Mouse (Mus musculus): Measurements from ENCODE around the gene Patl1. TPM values are rescaled to one million over a fixed set of nuclear protein-coding genes. Genes with fewer than 3 reads are reported as not detected.
"Not testable (repeated sequence)": the region's sequence is repeated elsewhere in the genome, so short reads cannot be mapped to it uniquely, and the experiment has no call there.

Gene Patl1
- polyA plus RNA-seq, 1 experiment from 2014 or later = 6.1 TPM

DNA sequence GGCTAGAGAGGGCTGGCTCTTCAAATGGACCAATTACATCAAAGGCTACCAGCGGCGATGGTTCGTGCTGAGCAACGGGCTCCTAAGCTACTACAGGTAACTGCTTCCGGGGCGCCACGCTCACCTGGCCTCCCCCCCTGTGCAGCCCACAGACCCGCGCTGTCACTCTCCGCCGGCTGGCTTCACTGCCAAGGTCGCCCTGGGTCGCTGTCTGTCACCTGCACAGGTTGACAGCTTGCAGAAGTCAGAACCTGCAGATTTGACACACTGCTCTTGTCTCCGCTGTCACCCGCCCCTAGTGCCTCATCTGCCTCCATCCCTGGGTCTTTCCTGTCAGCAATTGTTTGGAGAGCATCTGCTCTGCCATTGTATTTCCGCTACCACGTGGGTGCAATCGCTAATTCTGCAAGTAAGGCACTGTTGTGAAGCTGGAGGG lies 54.0 kb downstream of the Patl1 start:
- H3K4me2 ChIP-seq = peak overlapping the region; percentile 91

GRCm38 (mm10) chr19:11969155-11970050 lies 57.2 kb downstream of the Patl1 start:
- Histone ChIP-seq H3K27ac (replicated peaks) (no peak overlapping the region), H3K4me3 (replicated peaks) (no peak overlapping the region), H3K36me3 (replicated peaks) (peaks cover 55% of the 10 kb centered on the region), H3K9me3 (replicated peaks) (no peaks in the 10 kb centered on the region), H3K27me3 (no peaks in the 10 kb centered on the region), H3K4me2 (no peak overlapping the region), H3K4me1 (replicated peaks) (peaks cover 56% of the 10 kb centered on the region), H3K9ac (no peak overlapping the region)
- ATAC-seq (ENCODE audit: insufficient read depth) = no peak
- 73% methylated on average over 9 of the region's 9 CpGs for WGBS (ENCODE audit: insufficient replicate concordance)

More for the DNA sequence above, 54.0 kb downstream of the Patl1 start:
- H3K9ac ChIP-seq = peak overlapping the region; percentile 77
- H3K27me3 ChIP-seq = no peaks in the 10 kb centered on the region
- H3K4me3 ChIP-seq (replicated peaks) = peak overlapping the region; percentile 78
- peaks cover 31% of the 10 kb centered on the region for H3K4me1 ChIP-seq (replicated peaks)
- under 1% methylated on average over 18 of the region's 18 CpGs for WGBS (ENCODE audit: insufficient replicate concordance)
- H3K9me3 ChIP-seq (replicated peaks) = no peaks in the 10 kb centered on the region
- no peak for ATAC-seq (ENCODE audit: insufficient read depth)
- H3K27ac ChIP-seq (replicated peaks) = peak overlapping the region; percentile 89
- H3K36me3 ChIP-seq (replicated peaks) = peaks cover 24% of the 10 kb centered on the region

DNA sequence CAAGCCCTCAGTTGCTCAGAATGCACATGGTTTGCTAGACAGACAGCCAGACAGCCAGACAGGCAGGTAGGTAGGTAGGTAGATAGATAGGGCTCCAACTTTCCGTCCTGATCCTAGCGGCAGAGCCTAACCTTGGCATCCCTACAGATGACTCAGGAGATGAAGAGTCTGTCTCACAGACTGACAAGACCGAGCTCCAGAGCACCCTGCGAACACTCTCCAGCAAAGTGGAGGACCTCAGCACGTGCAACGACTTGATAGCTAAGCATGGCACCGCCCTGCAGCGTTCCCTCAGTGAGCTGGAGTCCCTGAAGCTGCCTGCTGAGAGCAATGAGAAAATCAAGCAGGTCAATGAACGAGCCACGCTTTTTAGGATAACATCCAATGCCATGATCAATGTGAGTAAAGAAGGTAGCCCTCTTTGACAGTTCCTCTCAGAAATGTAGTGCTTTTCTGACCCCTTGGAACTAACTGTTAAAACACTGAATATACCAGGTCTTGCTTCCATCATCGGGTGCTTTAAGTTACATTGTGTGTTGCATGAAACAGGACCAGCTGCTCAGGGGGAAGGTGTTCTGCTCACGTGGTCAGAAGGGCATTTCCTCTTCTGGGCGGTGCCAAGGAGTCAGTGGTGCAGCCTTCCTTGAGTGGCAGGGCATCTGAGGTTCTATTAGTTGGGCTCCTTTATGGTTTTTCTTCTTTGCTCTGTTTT lies 61.5 kb downstream of the Patl1 start:
- Histone ChIP-seq H3K4me3 (replicated peaks) (no peak overlapping the region), H3K4me2 (no peak overlapping the region), H3K27ac (replicated peaks) (peak overlapping the region; percentile 54; the same call in 1 of the 2 replicates), H3K9ac (no peak overlapping the region), H3K9me3 (replicated peaks) (no peaks in the 10 kb centered on the region), H3K36me3 (replicated peaks) (peaks cover 93% of the 10 kb centered on the region), H3K4me1 (replicated peaks) (peaks cover 57% of the 10 kb centered on the region), H3K27me3 (no peaks in the 10 kb centered on the region)
- WGBS (ENCODE audit: insufficient replicate concordance) = 52% methylated on average over 13 of the region's 13 CpGs
- ATAC-seq (ENCODE audit: insufficient read depth) = peak; percentile 82

DNA sequence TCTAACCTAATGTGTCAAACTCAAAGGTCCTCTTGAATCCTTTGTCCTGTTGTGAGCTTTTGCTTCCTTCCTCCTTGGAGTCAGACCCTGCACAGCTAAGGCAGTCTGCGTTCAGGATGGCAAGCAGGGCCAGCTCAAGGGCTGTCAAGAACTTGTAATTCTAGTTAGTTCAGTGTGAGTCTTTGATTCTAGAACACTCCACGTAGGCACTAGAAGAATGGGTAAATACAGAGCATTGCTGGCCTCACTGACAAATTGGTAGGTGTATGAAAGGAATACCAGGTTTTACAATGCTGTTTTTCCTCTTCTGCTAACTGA lies 62.0 kb downstream of the Patl1 start:
- ATAC-seq (ENCODE audit: insufficient read depth) = no peak
- no peaks in the 10 kb centered on the region for H3K27me3 ChIP-seq
- no peak overlapping the region for H3K4me2 ChIP-seq
- 84% methylated on average over 2 of the region's 2 CpGs for WGBS (ENCODE audit: insufficient replicate concordance)
- H3K4me3 ChIP-seq (replicated peaks) = no peak overlapping the region
- 0 out of 2 replicates have a peak overlapping the region, but pooled peaks have one; percentile 8 for H3K27ac ChIP-seq (replicated peaks)
- H3K9me3 ChIP-seq (replicated peaks) = no peaks in the 10 kb centered on the region
- H3K36me3 ChIP-seq (replicated peaks) = peaks cover 93% of the 10 kb centered on the region
- peaks cover 53% of the 10 kb centered on the region for H3K4me1 ChIP-seq (replicated peaks)
- no peak overlapping the region for H3K9ac ChIP-seq

DNA sequence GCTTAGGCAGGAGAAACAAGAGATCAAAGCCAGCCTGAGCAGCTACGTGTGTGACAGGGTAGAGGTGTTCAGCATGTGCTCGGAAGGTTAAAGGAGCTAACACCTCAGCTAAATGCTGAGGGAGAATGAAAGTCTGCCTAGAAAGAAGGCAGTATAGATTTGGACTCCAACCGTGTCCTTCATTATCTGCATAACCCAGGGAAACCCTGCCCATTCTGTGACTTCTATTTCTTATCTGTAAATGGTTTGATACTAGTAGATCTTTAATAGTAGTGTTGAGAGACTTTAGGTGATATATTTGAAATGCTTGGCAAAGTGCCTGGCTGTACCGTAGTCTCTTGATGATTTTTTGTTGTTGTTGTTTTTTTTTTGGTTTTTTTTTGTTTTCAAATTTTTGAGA lies 63.5 kb downstream of the Patl1 start:
- no peak overlapping the region; the same call in 1 of the 2 replicates for H3K9ac ChIP-seq
- 0 out of 2 replicates have a peak overlapping the region, but pooled peaks have one; percentile 2 for H3K4me2 ChIP-seq
- H3K4me3 ChIP-seq (replicated peaks) = no peak overlapping the region
- no peaks in the 10 kb centered on the region for H3K27me3 ChIP-seq
- peaks cover 99% of the 10 kb centered on the region for H3K36me3 ChIP-seq (replicated peaks)
- peaks cover 46% of the 10 kb centered on the region for H3K4me1 ChIP-seq (replicated peaks)
- ATAC-seq (ENCODE audit: insufficient read depth) = peak; percentile 45; the same call in 1 of the 2 replicates
- 35% methylated on average over 4 of the region's 4 CpGs for WGBS (ENCODE audit: insufficient replicate concordance)
- H3K27ac ChIP-seq (replicated peaks) = 0 out of 2 replicates have a peak overlapping the region, but pooled peaks have one; percentile 22
- no peaks in the 10 kb centered on the region for H3K9me3 ChIP-seq (replicated peaks)

DNA sequence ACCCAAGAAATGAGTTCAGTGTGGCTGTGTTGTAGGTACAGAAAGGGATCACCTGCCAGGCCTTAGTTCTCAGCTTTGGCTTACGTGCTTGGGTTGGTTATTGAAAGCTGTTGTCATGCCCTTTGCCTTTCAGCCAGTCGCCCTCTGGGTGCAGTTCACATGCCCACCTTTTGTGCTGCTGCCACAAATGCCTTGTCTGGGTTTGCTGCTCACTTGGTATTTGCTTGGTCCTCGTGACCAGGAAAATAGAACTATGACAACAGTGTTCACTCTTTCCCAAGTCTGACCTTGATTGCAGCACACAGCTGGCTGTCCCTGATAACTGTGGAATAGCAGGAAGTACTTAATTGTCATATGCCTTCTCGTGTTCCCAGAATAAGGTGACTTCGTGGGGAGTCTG lies 65.2 kb downstream of the Patl1 start:
- WGBS (ENCODE audit: insufficient replicate concordance) = 67% methylated on average over 5 of the region's 5 CpGs
- Histone ChIP-seq H3K4me3 (replicated peaks) (no peak overlapping the region), H3K27ac (replicated peaks) (no peak overlapping the region), H3K36me3 (replicated peaks) (peaks cover 97% of the 10 kb centered on the region), H3K27me3 (no peaks in the 10 kb centered on the region), H3K9ac (no peak overlapping the region), H3K4me2 (no peak overlapping the region), H3K4me1 (replicated peaks) (peaks cover 41% of the 10 kb centered on the region), H3K9me3 (replicated peaks) (no peaks in the 10 kb centered on the region)
- ATAC-seq (ENCODE audit: insufficient read depth) = no peak

GRCm38 (mm10) chr19:11980471-11980870 lies 68.3 kb downstream of the Patl1 start:
- 73% methylated on average over 4 of the region's 4 CpGs for WGBS (ENCODE audit: insufficient replicate concordance)
- Histone ChIP-seq H3K27ac (replicated peaks) (no peak overlapping the region), H3K9ac (no peak overlapping the region), H3K4me2 (no peak overlapping the region), H3K9me3 (replicated peaks) (no peaks in the 10 kb centered on the region), H3K36me3 (replicated peaks) (peaks cover 94% of the 10 kb centered on the region), H3K4me1 (replicated peaks) (peaks cover 11% of the 10 kb centered on the region), H3K27me3 (no peaks in the 10 kb centered on the region), H3K4me3 (replicated peaks) (no peak overlapping the region)
- ATAC-seq (ENCODE audit: insufficient read depth) = no peak

DNA sequence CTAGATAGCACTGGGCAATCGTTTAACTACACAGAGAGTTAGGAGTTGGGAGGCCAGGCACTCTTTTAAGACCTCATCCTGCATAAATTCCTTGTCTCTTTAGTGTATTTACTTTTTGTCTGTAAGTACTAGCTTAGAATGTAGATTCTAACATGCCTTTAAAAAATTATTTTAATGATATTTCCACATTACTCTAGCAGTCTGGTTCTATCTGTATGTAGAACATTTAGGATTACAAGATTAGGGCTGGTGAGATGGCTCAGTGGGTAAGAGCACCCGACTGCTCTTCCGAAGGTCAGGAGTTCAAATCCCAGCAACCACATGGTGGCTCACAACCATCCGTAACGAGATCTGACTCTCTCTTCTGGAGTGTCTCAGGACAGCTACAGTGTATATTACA lies 72.4 kb downstream of the Patl1 start:
- not testable (repeated sequence) for H3K9me3 ChIP-seq (replicated peaks); H3K27me3 ChIP-seq; H3K9ac ChIP-seq; ATAC-seq (ENCODE audit: insufficient read depth); H3K27ac ChIP-seq (replicated peaks); H3K4me1 ChIP-seq (replicated peaks); H3K4me3 ChIP-seq (replicated peaks); H3K4me2 ChIP-seq
- 78% methylated on average over 5 of the region's 5 CpGs for WGBS (ENCODE audit: insufficient replicate concordance)
- peaks cover 88% of the 10 kb centered on the region for H3K36me3 ChIP-seq (replicated peaks)

DNA sequence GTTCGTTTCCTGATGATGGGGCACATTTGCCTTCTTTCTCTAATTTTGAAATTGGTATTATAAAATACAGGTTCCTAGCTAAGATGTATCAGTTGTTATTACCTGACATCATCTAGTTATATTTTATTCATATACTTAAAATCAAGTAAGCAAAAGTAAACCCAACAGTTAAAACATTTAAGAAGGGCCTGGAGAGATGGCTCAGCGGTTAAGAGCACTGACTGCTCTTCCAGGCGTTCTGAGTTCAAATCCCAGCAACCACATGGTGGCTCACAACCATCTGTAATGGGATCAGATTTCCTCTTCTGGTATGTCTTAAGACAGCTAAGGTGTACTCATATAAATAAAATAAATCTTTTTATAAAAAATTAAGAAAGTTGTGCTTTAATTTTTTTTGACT lies 75.6 kb downstream of the Patl1 start:
- H3K9me3 ChIP-seq (replicated peaks) = no peaks in the 10 kb centered on the region
- H3K27me3 ChIP-seq = no peaks in the 10 kb centered on the region
- peaks cover 87% of the 10 kb centered on the region for H3K36me3 ChIP-seq (replicated peaks)
- 84% methylated on average over 3 of the region's 3 CpGs for WGBS (ENCODE audit: insufficient replicate concordance)
- no peak overlapping the region for H3K9ac ChIP-seq
- ATAC-seq (ENCODE audit: insufficient read depth) = no peak
- no peaks in the 10 kb centered on the region for H3K4me1 ChIP-seq (replicated peaks)
- no peak overlapping the region for H3K4me3 ChIP-seq (replicated peaks)
- H3K27ac ChIP-seq (replicated peaks) = no peak overlapping the region
- no peak overlapping the region for H3K4me2 ChIP-seq

- no peak for ATAC-seq (ENCODE audit: insufficient read depth)
- Histone ChIP-seq H3K9ac (no peak overlapping the region), H3K4me3 (replicated peaks) (no peak overlapping the region), H3K9me3 (replicated peaks) (no peaks in the 10 kb centered on the region), H3K4me1 (replicated peaks) (no peaks in the 10 kb centered on the region), H3K27ac (replicated peaks) (no peak overlapping the region), H3K27me3 (no peaks in the 10 kb centered on the region), H3K36me3 (replicated peaks) (peaks cover 84% of the 10 kb centered on the region), H3K4me2 (no peak overlapping the region)
- 89% methylated on average over 7 of the region's 7 CpGs for WGBS (ENCODE audit: insufficient replicate concordance)
Observed at GRCm38 (mm10) chr19:11989334-11989733, 77.1 kb downstream of the Patl1 start.

DNA sequence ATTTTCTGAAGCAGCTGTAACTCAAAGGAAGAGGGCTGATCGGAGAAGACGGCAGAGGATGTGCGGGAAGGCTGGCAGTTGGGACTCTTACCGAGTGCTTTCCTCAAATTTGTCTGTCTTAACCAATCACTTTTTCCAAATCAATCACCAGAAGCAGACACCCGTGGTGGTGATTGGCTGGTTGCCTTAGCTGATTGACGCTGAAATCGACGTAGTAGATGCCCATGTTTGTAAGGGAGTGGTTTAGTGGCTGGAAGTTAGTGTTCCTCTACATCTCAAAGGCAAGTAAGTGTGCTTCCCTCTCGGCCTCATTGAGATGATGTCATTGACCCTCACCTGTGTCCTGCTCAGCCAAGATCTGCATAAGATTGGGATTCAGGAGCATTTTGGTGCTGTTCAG lies 79.8 kb downstream of the Patl1 start:
- no peaks in the 10 kb centered on the region; the same call in 1 of the 2 replicates for H3K4me1 ChIP-seq (replicated peaks)
- no peak overlapping the region for H3K4me2 ChIP-seq
- H3K27me3 ChIP-seq = no peaks in the 10 kb centered on the region
- no peak overlapping the region for H3K9ac ChIP-seq
- no peak overlapping the region for H3K27ac ChIP-seq (replicated peaks)
- no peak for ATAC-seq (ENCODE audit: insufficient read depth)
- WGBS (ENCODE audit: insufficient replicate concordance) = 83% methylated on average over 9 of the region's 9 CpGs
- H3K4me3 ChIP-seq (replicated peaks) = no peak overlapping the region
- H3K36me3 ChIP-seq (replicated peaks) = peaks cover 77% of the 10 kb centered on the region
- H3K9me3 ChIP-seq (replicated peaks) = no peaks in the 10 kb centered on the region
